Mouse (Mus musculus) E14TG2a.4 (cell line): Measurements from ENCODE around the gene 9530077C05Rik.

ENCODE experiments used
- CTCF ChIP-seq: conservative IDR thresholded peaks from 2 replicates; pipeline ENCODE4 v1.5.1; 2014; ENCODE audit warnings: low read length
- NANOG ChIP-seq: IDR thresholded peaks from 2 replicates; pipeline ENCODE4 v1.6.1; 2014; ENCODE audit warnings: borderline replicate concordance, low read length, mixed read lengths

DNA sequence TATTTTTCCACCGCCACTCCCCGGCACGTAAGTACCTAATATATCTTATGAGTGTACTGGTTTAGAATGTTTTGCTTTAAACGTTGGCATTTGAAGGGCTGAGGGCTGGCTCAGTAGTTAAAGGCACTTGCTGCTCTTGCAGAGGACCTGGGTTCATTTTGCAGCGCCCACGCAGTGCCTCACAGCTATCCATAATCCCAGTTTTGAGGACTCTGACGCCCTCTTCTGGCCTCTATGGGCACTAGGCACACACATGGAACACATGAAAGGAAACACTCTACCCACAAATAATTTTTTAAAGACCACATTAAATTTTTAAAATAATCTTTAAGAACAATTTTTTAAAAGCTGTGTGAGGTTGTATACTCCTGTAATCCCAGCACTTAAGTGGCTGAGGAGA, 1.8 kb upstream of the 9530077C05Rik start:
- TF ChIP-seq CTCF (peak; percentile 42), NANOG (no peak)
